Mouse (Mus musculus) layer of hippocampus, adult 9-10 months (tissue): ENCODE measurements around the gene Aunip.

Experiments
- DNase-seq: peaks from one replicate; pipeline ENCODE4 v3.0.0; 2022; ENCODE audit warnings: low spot score

The Aunip gene

DNA sequence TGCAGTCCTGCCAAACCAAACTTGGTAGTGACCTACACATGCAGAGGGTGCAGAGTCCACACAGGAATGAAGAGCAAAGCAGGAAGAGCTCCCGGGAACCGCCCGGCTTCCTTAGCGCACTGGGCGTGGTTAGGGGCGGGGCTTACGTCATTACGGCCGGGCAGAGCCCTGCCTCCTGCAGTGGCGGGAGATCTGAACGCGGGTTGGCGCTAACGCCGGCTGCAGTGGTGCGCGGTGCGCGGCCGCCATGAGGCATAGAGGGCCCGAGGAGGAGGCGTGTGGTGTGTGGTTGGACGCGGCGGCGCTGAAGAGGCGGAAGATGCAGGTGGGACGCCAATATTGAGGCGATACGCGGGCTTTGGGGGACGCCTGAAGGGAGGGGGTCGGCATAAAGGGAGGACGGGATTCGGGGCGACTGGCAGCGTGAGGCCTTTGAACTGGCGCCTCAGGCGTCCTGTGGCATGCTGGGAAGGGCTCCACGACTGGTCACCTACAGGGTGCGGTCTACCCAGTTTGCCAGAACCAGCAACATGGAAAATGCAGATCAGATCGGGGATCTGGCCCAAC is at the start of gene Aunip:
TSS of gene Aunip (plus strand) at position 155 of the 567 bp plus-strand sequence.
- DNase-seq = no peak

DNA sequence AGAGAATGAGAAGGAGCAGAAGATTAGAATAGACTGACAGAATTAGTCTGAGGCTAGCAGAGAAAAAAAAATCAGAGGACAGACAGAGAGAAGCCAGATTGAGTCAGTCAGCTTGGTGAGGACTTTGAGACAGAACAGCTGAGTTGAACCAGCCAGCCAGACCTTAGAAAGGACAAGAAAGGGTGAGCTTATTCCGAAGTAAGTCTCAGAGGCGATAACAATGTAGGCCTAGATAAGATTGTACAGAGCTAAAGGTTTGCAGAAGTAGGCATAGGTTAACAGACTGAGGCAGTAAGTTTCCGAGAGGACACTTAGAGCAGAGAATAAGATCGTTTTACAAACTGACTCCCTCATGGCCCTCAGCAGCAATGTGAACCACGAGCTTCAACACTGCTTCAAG is 49.5 kb upstream of the Aunip start:
- DNase-seq = no peak

DNA sequence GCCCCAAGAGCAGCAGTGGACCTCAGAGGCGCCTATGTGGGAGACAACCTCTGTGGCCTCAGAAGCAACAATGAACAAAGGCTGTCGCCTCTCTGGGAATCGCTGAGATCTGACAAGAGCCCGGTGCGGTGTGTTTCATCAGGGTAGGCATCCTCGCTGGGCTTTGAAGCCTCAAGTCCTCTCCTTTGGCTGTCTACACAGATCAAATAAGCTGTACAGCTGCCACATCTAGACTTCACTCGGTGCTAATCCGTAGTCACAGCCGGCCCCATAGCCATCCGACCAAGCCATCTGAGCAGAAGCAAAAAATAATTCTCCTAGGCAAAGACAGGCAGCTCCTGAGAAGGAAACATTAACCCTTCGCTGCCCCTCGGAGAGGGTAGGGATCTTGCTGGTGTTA is 45.0 kb upstream of the Aunip start:
- DNase-seq = no peak

DNA sequence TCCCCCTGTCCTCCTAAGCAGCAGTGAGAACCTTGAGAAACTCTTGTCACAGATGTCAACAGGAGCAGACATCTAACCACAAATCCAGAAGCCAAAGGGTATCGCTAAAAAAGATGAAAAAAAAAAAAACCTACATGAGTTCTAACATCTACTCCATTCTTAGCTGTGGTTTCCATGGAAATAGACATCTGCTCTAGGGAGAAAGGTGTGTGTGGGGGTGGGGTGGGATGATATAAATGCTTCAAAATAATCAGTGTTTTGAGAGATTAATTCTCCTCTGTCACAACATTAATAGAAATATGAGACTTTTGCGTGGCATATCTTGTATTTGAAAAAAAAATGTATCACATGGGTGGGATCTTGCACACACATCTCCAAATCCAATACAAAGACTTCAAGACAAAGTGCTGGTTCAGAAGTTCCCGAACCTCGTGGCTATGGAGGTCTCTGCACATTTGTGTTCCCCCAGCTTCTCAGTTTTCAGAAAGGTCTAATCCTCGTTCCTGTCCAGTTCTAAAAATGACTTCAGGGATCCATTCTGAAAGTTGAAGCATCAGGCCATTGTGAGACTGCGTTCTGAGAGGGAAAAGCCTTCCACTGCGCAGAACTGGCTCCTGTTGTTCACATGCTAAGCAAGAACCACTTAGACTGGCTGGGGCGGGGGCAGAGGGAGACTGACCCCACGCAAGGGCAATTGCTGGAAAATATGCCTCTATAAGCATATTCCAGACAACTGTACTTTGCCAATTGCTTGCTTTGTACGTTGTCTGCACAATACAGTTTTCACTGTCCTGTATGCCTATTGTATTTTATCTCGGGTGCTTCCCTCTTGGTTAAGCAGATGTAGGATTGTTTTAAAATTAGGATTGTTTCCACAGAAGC is 44.2 kb upstream of the Aunip start:
- DNase-seq = no peak

DNA sequence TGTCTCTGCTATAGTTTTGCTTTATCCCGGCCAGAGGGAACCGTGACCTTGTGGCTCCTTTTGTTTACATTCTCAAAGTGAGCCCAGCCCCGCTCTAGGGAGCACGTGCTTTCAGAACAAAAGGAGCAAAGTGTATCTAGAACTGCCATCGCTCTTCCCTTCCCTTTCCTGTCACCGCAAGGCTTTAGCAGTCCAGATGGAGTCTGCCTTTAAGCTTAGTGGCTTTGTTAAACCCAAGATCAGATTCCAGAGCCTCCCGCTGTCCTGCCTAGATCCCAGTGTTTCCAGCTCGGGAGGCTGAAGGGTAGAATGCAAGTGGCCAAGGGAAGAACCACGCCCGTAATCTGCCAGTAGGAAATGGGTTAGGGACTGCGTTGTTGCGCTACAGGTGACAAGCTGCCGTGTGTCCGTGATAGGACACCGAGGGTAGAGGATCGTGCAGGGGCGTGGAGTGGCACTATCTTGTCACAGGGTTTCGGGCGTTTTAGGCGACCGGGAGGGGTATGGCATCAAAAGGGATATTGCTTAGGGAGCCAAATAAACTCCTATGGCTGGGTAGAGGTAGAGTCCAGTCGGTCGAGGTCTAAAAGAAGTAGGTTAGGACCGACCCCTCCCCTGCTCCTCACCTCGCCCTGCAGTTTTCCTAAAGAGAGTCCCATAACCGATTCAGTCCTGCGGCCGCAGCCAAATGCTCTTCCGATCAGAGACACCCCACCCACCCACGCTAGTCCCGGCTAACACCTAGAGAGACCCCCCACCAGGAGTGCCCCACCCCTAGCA is 43.2 kb upstream of the Aunip start:
- DNase-seq = no peak

DNA sequence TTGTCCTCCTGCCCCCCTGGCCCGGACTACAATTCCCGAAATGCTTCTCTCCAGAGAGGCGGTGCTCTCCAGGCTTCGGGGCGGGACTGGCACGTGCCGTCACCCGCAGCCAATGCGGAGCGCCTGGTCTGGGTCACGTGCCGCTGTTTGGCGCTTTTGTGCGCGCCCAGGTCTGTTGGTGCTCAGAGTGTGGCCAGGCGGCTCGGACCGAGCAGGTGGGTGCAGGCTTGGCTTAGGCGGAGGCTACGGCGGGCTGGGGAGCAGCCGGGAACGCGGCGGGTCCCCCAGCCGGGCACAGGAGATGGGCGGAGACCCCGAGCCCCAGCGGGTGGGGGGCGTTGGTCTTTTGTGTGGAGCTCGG is 42.6 kb upstream of the Aunip start, which contains the start of gene Stmn1:
TSS of gene Stmn1 (plus strand) at position 106 of the 361 bp plus-strand sequence.
- peak; percentile 90 for DNase-seq

DNA sequence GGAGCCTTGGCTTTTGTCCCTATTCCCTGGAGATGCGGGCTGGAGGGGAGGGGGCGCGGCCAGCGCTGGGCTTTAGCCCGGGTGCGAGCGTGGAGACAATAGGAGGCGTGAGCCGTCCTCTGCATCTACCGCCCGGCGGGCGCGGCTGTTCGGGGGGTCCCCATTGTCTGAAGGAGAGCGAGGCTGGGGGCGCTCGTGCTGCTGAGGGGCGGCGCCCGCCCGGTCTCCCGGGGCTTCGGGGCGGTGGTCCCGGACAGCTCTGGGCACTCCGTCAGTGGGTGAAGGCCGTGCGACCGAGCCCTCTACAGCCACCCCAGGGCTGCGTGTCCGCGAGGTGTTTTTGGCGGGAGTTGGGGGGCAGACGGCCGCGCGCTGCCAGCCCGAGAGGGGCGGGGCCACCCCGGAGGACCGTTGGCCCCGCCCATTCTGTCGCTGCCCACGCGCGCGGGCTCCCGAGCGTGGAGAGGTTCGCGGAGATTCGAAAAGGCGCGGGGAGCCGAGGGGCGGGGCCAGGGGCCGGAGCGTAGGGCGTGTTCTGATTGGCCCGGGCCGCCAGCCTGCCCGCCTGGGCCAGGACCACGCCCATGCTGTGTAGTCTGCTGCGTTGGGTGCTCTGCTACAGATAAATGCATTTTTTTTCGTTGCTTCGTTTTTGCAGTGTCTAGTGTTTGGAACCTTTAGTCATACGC is 42.1 kb upstream of the Aunip start:
- peak; percentile 81 for DNase-seq

DNA sequence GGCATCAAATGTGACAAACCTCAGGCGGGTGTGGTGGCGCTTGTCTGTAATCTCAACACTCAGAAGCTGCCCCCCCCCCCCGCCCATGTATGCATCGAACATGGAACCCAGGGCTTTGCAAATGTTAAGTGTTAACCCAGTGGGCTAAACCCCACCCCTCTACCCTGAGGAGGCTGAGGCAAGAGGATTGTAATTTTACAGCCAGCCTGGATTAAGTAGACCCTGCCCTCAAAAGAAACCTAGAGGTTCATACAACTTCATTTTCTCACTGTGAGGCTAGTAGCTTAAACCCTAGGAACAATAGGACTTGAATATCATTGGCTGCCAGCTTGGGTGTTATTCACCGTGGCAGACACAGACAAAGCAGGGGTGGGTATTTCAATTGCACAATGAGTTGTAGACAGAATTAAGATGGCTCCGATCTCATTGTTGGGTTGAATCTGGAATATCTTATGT is 41.4 kb upstream of the Aunip start:
- no peak for DNase-seq

DNA sequence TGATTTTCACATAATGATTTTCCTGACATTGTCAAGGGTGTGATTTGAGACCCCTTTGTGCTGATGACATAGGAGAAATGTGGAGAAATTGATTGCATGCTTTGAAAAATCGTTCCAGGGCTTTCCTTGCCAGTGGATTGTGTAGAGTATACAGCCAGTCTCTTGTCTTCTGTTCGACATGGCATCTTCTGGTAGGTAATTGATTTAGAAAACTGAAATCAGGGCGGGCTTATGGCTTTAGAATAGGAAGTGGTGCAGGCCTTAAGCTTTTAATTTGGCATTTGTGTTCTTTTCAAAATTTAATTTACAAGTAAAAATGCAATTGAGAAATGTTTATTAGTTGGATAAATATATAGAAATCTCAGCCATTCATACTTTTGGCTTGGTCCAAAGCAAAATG is 40.8 kb upstream of the Aunip start:
- no peak for DNase-seq

DNA sequence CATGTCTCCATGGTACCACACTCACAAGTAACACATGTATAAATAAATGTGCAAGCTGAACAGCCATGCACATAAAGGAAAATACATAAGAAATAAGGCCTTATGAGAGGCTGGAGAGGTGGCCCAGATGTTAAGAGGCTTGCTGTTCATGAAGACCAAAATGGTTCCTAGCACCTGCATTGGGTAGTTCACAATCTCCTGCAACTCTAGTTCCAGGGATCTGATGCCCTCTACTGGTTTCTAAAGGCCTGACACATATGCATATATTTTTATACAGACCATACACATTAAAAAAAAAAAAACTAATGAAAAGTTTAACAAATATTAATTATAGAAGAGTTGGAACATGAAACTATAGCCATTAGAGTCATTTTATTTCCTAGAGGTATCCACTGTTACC is 39.3 kb upstream of the Aunip start:
- no peak for DNase-seq

DNA sequence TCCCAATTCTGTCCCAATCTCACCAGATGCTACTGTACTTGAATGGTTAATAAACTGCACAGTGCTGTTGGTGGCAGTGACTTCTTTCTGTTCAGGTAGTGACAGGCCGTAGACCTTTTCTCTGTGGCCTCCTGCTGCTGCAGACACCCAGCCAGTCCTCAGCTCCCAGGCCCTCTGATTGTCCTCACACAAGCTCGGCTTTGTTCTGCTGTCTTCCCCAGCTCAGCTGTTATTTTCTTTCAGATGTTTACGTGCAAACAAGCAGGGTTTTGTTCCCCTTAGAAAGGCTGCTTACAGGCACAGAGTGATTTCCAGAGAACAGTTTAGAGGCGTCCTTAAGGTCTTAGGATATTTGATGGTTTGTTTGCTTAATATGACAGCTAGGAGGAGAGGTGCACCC is 37.0 kb upstream of the Aunip start:
- no peak for DNase-seq

DNA sequence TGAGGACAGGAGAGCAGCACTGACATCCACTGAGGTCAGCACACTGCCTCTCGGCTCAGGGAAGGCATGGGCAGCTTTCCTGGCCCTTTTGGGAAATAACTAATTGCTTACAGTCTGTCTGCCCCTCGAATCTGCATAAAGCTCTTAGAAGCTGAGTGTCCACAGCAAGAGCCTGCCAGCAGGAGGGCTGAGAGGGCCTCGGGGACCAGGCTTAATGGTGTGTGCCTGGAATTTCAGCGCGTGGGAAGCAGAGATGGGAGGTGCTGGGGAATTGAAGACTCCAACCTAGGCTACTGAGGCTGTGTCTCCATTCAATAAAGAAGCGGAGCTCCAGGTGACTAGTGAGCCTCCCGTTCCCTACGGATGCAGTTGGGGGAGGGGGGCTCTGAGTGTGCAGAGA is 36.6 kb upstream of the Aunip start:
- DNase-seq = no peak

DNA sequence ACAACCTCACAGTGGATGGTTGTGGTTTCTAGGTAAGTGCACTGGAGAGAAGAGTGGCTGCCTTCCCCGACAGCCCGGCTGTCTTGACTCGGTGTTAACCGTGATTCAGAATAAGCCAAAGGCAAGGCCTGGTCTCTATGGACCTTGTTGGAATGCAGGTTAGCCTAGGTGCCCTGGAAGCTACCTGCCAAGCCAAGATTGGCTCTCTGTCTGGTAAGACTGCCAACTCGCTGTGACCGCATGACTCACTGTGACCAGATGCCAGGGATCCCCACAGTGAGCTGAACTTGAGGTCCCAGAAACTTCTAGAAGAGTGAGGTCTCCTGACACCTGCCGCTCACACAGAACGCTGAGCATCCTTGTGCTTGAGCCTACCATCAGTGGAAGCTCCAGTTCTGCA is 33.9 kb upstream of the Aunip start:
- DNase-seq = no peak

DNA sequence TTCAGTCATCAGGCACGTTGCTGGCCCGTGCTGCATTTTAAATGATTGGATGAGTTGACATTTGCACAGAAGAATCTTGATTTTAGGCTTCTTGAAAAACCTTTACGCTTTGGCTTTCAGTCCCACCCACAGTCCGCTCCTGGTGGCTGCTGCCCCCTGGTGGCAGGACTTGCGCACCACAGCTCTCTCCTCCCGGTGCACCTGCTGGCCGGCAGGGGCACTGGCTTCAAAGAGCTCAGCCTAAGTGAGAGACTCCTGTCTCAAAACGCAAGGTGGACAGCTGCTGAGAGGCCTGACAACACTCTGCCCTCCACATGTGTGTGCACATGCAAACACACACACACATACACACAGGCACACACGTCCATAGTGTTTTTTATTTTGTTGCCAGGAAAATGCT is 32.8 kb upstream of the Aunip start:
- DNase-seq = peak; percentile 88

DNA sequence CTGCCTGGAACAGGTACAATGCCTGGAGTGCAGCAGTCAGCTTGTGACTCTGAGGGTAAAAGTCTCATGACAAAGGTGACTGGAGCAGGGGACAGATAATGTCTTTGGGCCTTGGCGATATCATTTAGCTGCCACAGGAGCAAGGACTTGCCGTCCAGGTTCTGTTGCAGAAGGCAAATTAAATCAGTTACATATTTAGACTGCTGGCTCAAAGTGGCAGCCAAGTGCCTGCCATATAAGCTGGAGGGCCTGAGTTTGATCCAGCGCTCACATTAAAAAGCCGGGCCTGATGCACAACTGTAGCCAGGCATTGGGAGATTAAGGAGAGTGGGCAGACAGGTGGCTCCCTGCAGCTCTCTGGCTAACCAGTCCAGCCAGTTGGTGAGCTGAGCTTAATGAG is 31.0 kb upstream of the Aunip start:
- no peak for DNase-seq

DNA sequence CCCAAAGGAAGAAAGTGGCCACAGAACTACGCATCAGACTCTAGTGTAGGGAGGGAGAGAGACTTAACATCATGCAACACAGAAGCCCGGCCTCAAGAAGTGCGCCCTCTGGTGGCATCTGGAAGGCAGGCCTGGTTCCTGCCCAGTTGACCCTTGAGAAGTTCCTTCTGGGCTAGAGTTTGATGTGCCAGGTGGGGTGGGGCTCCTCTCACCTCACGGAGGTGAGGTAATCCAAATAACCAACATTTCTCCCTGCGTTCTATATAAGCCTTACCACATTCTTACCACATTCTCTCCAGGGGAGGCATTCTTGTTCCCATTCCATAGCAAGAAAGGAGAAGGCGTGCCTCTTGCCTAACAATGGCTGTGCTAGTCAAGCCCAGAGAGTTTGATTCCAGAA is 29.9 kb upstream of the Aunip start:
- DNase-seq = no peak

DNA sequence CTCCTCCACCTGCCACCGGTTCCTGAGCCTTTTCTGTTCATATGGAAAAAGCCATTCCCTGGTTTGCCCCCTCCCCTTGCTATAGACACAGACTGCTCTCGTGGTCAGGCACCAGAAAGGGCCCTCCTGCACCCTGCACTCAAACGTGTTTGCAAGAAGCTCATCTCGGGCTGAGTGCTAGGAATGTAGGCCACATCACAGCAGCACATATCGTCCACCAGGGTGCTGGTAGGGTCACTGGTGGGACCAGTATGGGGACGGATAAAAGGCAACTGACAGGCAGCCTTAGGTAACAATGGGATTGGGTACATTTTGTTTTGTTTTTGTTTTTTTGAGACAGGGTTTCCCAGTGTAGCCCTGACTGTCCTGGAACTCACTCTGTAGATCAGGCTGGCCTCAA is 29.5 kb upstream of the Aunip start:
- no peak for DNase-seq

DNA sequence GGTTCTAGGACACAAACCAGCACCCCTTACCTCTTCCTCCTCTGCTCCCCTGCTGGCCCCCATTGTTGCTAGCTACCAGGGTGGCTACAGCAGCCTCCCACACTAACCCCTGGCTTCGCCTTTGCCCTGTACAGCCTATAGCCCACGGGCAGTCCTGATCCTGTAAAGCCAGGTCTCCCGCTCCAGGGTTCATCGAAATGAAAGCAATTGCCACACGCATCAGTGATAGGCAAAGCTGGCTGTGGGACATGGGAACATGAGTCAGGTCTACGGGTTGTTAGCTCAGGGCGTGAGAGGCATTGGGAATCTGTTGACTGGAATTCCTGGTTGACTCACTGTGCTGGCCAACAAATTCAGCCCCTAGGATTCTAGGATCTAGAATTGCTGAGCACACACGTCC is 28.4 kb upstream of the Aunip start:
- no peak for DNase-seq

DNA sequence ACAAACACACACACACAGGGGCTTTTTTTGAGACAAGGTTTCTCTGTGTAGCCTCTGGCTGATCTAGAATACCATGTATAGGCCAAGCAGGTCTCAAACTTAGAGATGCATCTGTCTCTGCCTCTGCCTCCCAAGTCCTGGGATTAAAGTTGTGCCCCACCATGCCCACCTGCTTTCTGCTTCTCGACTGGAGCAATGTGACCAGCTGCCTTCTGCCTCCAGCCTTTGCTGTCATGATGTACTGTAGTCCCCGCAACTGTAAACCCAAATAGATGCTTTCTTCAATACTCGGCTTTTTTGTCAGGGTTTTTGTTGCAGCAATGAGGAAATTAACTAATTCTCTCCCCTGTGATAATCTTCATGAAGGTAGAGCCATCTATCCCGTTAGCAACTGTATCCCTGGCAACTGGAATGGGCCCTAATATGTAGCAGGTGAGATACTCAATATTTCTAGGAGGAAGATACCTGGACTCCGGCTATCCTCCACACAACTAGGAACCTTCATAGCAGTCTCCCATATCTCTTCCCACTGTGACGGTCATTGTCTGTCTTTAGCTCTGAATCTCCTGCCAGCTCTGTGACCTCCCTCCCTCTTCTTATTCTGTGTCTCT is 27.6 kb upstream of the Aunip start:
- no peak for DNase-seq

DNA sequence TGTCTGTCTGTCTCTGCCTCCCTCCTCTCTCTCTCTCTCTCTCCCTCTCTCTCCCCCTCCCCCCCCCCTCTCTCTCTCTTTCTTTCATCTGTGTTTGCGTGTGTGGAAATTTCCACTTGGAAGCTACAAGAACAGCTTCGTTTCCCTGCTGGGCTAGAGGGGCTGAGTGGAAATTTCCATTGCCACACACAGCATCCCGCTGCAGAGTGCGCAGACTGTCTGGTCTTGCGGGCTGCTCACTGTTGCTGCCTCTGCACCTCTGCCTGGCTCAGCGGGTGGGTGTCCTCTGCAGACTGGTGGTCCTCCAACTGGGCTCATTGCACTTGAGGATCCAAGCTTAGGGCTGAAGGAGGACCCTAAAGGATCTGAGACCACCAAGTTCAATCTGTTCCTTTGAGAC is 27.1 kb upstream of the Aunip start:
- no peak for DNase-seq

DNA sequence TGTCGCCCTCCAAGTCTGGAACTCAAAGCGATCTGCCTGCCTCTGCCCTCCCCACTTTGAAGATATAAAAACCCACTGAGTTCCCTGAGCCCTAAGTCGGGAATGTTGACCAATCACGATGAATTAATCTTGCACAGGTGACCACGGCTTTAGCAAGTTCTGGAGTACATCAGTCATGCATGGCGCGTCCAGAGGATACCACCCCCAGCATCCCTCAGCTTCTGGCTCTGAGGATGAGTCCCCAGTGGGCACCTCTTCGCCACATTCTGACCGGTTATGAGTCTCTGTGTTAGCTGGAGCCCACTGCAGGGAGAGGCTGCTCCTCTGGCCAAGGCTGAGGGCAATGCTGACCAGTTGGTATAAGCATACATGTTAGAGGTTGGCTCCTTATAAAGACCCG is 26.6 kb upstream of the Aunip start:
- DNase-seq = no peak
